Mouse (Mus musculus) adrenal gland, postnatal 0 days (tissue): ENCODE data around the gene Gna13. TPM values are rescaled to one million over a fixed set of nuclear protein-coding genes. Genes with fewer than 3 reads are reported as not detected.

ENCODE experiments used
- polyA plus RNA-seq: library from polyadenylated mRNA; unstranded; fragments of >200 nt; fragmentation: Nextera tagmentation; extraction: Ambion mirVana; gene quantifications from 2 replicates; pipeline ENCODE4 v1.2.1, GENCODE M21; 2015

Gna13 gene
- 38.6 and 56.1 TPM in 2 replicates for polyA plus RNA-seq

GRCm38 (mm10) chr11:109362463-109363190 lies at the start of gene Gna13:
Gene Gna13, plus strand, starts transcription at chr11:109362831.

GRCm38 (mm10) chr11:109413617-109414016 lies 51.0 kb downstream of the Gna13 start, which contains the start of gene 9930022D16Rik:
Gene 9930022D16Rik, plus strand, starts transcription at chr11:109413917.

GRCm38 (mm10) chr11:109425392-109426271 lies 63.0 kb downstream of the Gna13 start, which contains the start of gene Amz2:
Gene Amz2, plus strand, starts transcription at chr11:109425946.

Other genes starting within 250 kb of the Gna13 start
- gene E030025P04Rik, start 218.5 kb upstream of the Gna13 start, polyA plus RNA-seq = not detected in 2 replicates
- gene Rgs9, start 64.7 kb upstream of the Gna13 start, polyA plus RNA-seq = 1.8 and 2.4 TPM in 2 replicates
- gene 9930022D16Rik, start 51.1 kb downstream of the Gna13 start, polyA plus RNA-seq = 0.05 TPM in 1 of 2 replicates, not detected in the other
- 31.9 and 37.9 TPM in 2 replicates for gene Amz2, start 63.1 kb downstream of the Gna13 start, polyA plus RNA-seq
- 5.3 and 10.5 TPM in 2 replicates for gene Arsg, start 110.5 kb downstream of the Gna13 start, polyA plus RNA-seq
- gene Slc16a6, start 110.8 kb downstream of the Gna13 start, polyA plus RNA-seq = 4.2 TPM in 2 replicates
- gene Wipi1, start 249.1 kb downstream of the Gna13 start, polyA plus RNA-seq = 33.7 and 46.3 TPM in 2 replicates